Mouse (Mus musculus): ENCODE measurements at regions not wholly inside any gene's neighbourhood (a gene's known extent, or its start where the extent isn't known, plus 50 kb on each side); places are given as distances from the start of the nearest gene placed in this dataset.
"Not testable (repeated sequence)": the region's sequence is repeated elsewhere in the genome, so short reads cannot be mapped to it uniquely, and the experiment has no call there.

GRCm38 (mm10) chr4:35352606-35353005 is 126.6 kb upstream of the C9orf72 start:
- POLR2A ChIA-PET = no interaction called here
- CTCF ChIA-PET = no interaction called here

- POLR2A ChIA-PET = no interaction called here
- CTCF ChIA-PET = no interaction called here
These were observed 124.5 kb upstream of the C9orf72 start for GRCm38 (mm10) chr4:35350465-35350864.

GRCm38 (mm10) chr4:35347609-35348008 is 121.6 kb upstream of the C9orf72 start:
- POLR2A ChIA-PET = interaction anchor here in 1 of 4 experiments (0.7 kb wide), 1 partner anchor 661 kb away, joined by 3 read pairs; no protein-coding TSS in a partner anchor

GRCm38 (mm10) chr4:35343751-35344150 is 117.8 kb upstream of the C9orf72 start:
- CTCF ChIA-PET = no interaction called here
- POLR2A ChIA-PET = no interaction called here

More at GRCm38 (mm10) chr4:35347609-35348008, 121.6 kb upstream of the C9orf72 start:
- CTCF ChIA-PET = no interaction called here

- ChIA-PET POLR2A (no interaction called here), CTCF (no interaction called here)
These were observed 105.2 kb upstream of the C9orf72 start for GRCm38 (mm10) chr4:35331161-35331560.

- POLR2A ChIA-PET = no interaction called here
- CTCF ChIA-PET = no interaction called here
These were observed 99.3 kb upstream of the C9orf72 start for GRCm38 (mm10) chr4:35325300-35325699.

GRCm38 (mm10) chr4:35322432-35323173 is 96.6 kb upstream of the C9orf72 start:
- ChIA-PET POLR2A (no interaction called here), CTCF (interaction anchor here in 1 of 4 experiments (0.6 kb wide), 1 partner anchor 544 kb away, joined by 7 read pairs; the partner anchor contains the start of gene Smim8)

GRCm38 (mm10) chr4:35310396-35310977 is 84.5 kb upstream of the C9orf72 start:
- ChIA-PET CTCF (interaction anchor here in 2 of 4 experiments (0.6 to 0.8 kb wide), 4 partner anchors 13 to 358 kb away, joined by 3 to 5 read pairs (median 3); no protein-coding TSS in a partner anchor), POLR2A (interaction anchor here in 1 of 4 experiments (0.6 kb wide), 1 partner anchor 436 kb away, joined by 3 read pairs; no protein-coding TSS in a partner anchor)

GRCm38 (mm10) chr4:35308221-35308620 is 82.2 kb upstream of the C9orf72 start:
- POLR2A ChIA-PET = no interaction called here
- CTCF ChIA-PET = interaction anchor here in 1 of 4 experiments (0.9 kb wide), 1 partner anchor 348 kb away, joined by 3 read pairs; no protein-coding TSS in a partner anchor

- POLR2A ChIA-PET = no interaction called here
- CTCF ChIA-PET = no interaction called here
These were observed 79.2 kb upstream of the C9orf72 start for GRCm38 (mm10) chr4:35305210-35305609.

- CTCF ChIA-PET = no interaction called here
- POLR2A ChIA-PET = no interaction called here
These were observed 74.9 kb upstream of the C9orf72 start for GRCm38 (mm10) chr4:35300848-35301247.

GRCm38 (mm10) chr4:35300374-35300773 is 74.4 kb upstream of the C9orf72 start:
- CTCF ChIA-PET, POLR2A ChIA-PET: not testable (repeated sequence)

GRCm38 (mm10) chr4:35284611-35285010 is 58.6 kb upstream of the C9orf72 start:
- CTCF ChIA-PET = no interaction called here
- POLR2A ChIA-PET = no interaction called here

All from embryonic stem cell, embryonic (primary cell).